Mouse (Mus musculus) spleen, adult 2 months (tissue): Measurements from ENCODE around the gene Olfr1395. TPM values are rescaled to one million over a fixed set of nuclear protein-coding genes. Genes with fewer than 3 reads are reported as not detected.

Experiments
- DNase-seq, 2 experiments: peaks; one replicate each; pipeline versions ENCODE4 v3.0.0 to v3.0.0-alpha.2; 2012 to 2021; ENCODE audit warnings: low spot score in 2 of 2, low read depth in 1 of 2
- H3K27ac ChIP-seq: fragments of 200-500 bp; 2 replicates; pipeline ENCODE4 v1.5.1; 2012; ENCODE audit warnings: low read length, inconsistent platforms; ENCODE audit not compliant: insufficient read depth
- H3K27me3 ChIP-seq: fragments of 200-500 bp; 2 replicates; pipeline ENCODE4 v1.6.1; 2012; ENCODE audit warnings: mild to moderate bottlenecking, moderate library complexity, low read length, inconsistent platforms; ENCODE audit not compliant: control insufficient read depth, insufficient read depth
- H3K36me3 ChIP-seq: fragments of 200-500 bp; 2 replicates; pipeline ENCODE4 v1.6.1; 2012; ENCODE audit warnings: mild to moderate bottlenecking, low read length, inconsistent platforms; ENCODE audit not compliant: control insufficient read depth, insufficient read depth
- H3K4me1 ChIP-seq: fragments of 200-500 bp; 2 replicates; pipeline ENCODE4 v1.6.1; 2011; ENCODE audit warnings: inconsistent platforms; ENCODE audit not compliant: control insufficient read depth, insufficient read depth, insufficient read length
- H3K4me3 ChIP-seq: fragments of 200-500 bp; 2 replicates; pipeline ENCODE4 v1.5.1; 2011; ENCODE audit warnings: mild to moderate bottlenecking, inconsistent platforms; ENCODE audit not compliant: insufficient read depth, insufficient read length; ENCODE audit errors: extremely low read depth
- CTCF ChIP-seq: fragments of 200-500 bp; IDR thresholded peaks from 2 replicates; pipeline ENCODE4 v1.5.1; 2011; ENCODE audit warnings: mild to moderate bottlenecking, inconsistent platforms; ENCODE audit not compliant: insufficient read depth, insufficient read length, insufficient replicate concordance; ENCODE audit errors: extremely low read depth
- POLR2A ChIP-seq: fragments of 200-500 bp; IDR thresholded peaks from 2 replicates; pipeline ENCODE4 v1.6.1; 2011; ENCODE audit warnings: low read depth, low read length, inconsistent platforms
- WGBS: fragments of 180-500 bp; shearing (Covaris S2); methylation state at CpG from one replicate; pipeline ENCODE4 v1.1.7; 2018; 5-methylcytosine and 5-hydroxymethylcytosine counted together
- polyA plus RNA-seq: library from polyadenylated mRNA; depleted of rRNA; stranded (reverse); fragments of >200 nt; gene quantifications from 2 replicates; pipeline ENCODE4 v1.2.3, GENCODE M21; 2012

Olfr1395 gene
- polyA plus RNA-seq, 1 experiment = not detected

DNA sequence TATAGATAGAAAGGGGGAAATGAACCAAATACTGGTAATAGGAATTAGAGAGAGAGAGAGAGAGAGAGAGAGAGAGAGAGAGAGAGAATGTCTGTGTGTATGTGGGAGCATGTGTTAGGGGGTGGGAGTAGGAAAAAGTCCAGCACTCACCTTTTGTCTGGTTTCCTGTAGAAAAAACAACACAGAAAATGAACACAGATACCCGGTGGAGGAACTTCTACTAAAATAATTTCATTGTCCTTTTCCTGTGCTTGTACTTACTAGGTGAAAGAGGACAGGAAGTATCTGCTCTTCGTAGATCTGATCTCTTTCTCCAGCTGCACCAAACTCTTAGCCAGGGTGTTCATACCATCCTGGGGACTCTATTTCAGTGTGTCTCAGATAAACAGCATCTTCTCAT, 27.9 kb upstream of the Olfr1395 start:
- Histone ChIP-seq H3K27ac (no peak overlapping the region), H3K4me3 (no peak overlapping the region), H3K27me3 (no peaks in the 10 kb centered on the region), H3K36me3 (no peaks in the 10 kb centered on the region), H3K4me1 (no peaks in the 10 kb centered on the region)
- WGBS = 11% methylated on average over 2 of the region's 2 CpGs
- no peak for DNase-seq
- TF ChIP-seq POLR2A (no peak), CTCF (no peak)

DNA sequence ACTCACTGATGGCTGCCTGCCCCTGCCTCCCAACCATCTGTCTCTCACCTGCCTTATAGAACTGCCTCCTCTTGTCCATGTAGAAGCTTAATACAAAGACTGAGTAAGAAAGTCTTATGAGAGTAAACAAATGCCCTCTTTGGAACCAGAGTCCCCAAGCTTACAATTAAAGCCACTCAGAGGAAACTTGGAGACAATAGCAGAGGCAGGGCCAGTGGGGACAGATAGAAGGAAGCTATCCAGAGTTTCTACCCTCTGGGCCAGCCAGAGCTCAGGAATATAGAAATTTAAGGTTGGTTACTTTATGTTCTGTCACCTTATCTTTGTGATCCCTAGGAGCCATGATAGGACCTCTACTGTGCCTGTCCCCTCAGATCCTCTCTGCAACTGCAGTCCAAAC, 27.3 kb upstream of the Olfr1395 start, which contains the start of gene Olfr1396:
Gene Olfr1396 (minus strand): TSS at position 101 of the 400 bp plus-strand sequence.
- DNase-seq = no peak
- TF ChIP-seq CTCF (no peak), POLR2A (no peak)
- no peaks in the 10 kb centered on the region for H3K27me3 ChIP-seq
- no peaks in the 10 kb centered on the region for H3K4me1 ChIP-seq
- H3K27ac ChIP-seq = no peak within 1 kb of the TSS
- H3K36me3 ChIP-seq = no peaks in the 10 kb centered on the region
- H3K4me3 ChIP-seq = no peak within 1 kb of the TSS

DNA sequence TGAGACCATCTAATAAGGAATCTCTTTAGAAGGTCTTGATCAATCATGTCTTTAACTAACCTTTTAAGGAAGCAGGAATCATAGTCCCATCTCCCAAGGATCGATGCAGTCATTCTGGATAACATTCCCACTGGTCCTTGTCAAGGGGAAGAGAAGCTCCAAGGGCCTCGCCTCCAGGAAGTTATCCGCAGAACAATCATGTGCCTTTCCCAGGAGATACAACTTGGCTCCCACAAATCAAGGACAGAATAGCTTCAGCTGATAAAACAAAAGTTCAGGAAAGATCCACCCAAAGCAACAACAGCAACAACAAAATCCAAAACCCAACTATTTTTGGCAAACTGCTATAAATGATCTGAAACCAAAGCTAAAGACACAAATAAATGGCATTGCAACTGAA, 22.4 kb upstream of the Olfr1395 start:
- no peak for DNase-seq
- H3K27ac ChIP-seq = no peak overlapping the region

DNA sequence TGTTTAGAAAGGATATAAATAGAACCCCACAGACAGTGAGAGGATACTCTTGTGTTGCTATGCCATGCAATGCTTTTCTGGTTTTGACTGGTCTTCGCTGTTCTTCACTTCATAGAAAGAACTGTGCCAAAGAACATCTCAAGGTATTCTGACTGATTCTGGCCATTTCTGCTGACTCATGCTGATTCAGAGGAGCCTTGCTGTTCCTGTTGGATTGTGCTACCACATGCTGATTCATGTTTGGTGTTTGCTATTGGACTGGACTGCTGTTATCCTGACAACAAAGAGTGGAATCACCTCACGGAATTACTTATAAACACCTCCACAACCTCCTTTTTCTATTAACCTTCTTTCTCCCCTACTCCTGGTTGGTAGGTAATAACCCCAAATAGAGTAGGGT, 17.9 kb upstream of the Olfr1395 start:
- Histone ChIP-seq H3K4me3 (no peak overlapping the region), H3K27ac (no peak overlapping the region), H3K27me3 (no peaks in the 10 kb centered on the region), H3K4me1 (no peaks in the 10 kb centered on the region), H3K36me3 (no peaks in the 10 kb centered on the region)
- 86% methylated on average over 2 of the region's 2 CpGs for WGBS
- no peak for DNase-seq
- TF ChIP-seq CTCF = no peak
- TF ChIP-seq POLR2A = no peak

More for the DNA sequence above, 22.4 kb upstream of the Olfr1395 start:
- no peak for TF ChIP-seq CTCF
- TF ChIP-seq POLR2A = no peak
- Histone ChIP-seq H3K36me3 (no peaks in the 10 kb centered on the region), H3K4me3 (no peak overlapping the region), H3K4me1 (no peaks in the 10 kb centered on the region), H3K27me3 (no peaks in the 10 kb centered on the region)
- 94% methylated on average over 3 of the region's 3 CpGs for WGBS

DNA sequence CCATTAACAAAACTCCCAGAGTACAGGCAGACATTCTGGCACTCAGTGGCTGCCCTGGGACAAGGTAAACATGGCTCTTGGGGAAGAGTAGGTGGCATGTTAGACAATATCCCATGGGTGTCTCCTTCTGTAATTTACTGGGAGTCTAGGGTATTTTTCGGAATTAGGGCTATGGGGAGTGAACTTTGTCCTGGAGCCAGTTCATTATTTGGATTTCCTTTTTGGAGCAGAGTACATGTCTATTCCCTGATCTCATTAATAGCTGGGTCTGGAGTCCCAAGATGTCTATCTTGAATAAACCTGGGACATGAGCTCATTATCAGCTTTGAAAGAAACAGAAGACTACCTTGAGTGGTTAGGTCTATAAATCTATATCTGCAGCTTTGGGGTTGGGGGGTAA, 12.0 kb downstream of the Olfr1395 start, which contains the start of gene Olfr1394:
Gene Olfr1394 (plus strand): TSS at position 301 of the 400 bp plus-strand sequence.
- H3K27ac ChIP-seq = no peak within 1 kb of the TSS
- DNase-seq = no peak
- WGBS = 89% methylated on average over 1 of the region's 1 CpGs
- H3K36me3 ChIP-seq = no peaks in the 10 kb centered on the region
- TF ChIP-seq CTCF (no peak), POLR2A (no peak)
- H3K4me3 ChIP-seq = no peak within 1 kb of the TSS
- H3K27me3 ChIP-seq = no peaks in the 10 kb centered on the region
- no peaks in the 10 kb centered on the region for H3K4me1 ChIP-seq

DNA sequence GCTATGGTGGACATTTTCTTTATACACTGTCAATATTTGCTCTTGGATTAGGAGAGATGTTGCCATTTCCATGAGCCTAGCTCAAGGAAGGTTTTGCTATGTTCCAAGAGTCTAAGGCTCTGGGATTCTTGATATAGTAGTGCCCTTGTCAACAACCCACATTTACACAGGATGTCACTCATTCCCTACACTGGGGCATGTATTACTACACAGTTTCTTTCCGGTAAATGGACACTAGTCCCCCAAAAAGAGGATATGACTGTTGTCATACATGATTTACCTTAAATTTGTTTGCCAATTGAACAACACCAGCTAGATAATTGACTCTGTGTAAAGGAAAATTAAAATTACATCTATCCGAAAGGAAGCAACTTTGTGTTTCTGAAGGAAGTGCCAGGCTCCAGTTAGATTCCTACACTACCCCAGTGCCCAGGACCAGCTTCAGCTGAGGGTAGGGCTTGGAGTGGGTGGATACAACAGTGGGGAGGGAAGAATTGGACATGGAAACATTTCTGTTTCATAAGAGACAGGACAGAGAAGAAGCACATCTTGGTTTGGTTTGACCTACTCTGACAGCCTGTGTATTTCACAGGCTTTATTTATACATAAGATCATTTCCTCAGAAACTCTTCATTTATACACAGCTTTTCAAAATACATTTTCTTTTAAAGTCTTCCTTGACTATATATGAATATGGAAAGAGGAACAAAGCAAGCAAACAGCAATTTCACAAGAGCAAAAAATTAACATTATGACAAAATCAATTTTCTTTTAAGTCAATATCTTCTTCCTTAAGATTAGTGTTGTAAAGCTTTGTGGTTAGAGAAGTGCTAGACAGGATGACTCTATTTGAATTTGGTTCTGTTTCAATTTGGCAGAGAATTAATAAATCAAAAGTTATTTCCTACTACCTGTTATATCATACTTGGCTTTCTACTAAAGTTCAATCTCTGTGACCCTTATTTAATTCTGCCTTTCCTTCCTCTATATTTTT, 15.0 kb downstream of the Olfr1395 start:
- DNase-seq = no peak
- H3K27ac ChIP-seq = no peak overlapping the region
- no peaks in the 10 kb centered on the region for H3K36me3 ChIP-seq
- 87% methylated on average over 2 of the region's 2 CpGs for WGBS
- H3K27me3 ChIP-seq = no peaks in the 10 kb centered on the region
- H3K4me1 ChIP-seq = no peaks in the 10 kb centered on the region
- TF ChIP-seq POLR2A (no peak), CTCF (no peak)
- H3K4me3 ChIP-seq = no peak overlapping the region

DNA sequence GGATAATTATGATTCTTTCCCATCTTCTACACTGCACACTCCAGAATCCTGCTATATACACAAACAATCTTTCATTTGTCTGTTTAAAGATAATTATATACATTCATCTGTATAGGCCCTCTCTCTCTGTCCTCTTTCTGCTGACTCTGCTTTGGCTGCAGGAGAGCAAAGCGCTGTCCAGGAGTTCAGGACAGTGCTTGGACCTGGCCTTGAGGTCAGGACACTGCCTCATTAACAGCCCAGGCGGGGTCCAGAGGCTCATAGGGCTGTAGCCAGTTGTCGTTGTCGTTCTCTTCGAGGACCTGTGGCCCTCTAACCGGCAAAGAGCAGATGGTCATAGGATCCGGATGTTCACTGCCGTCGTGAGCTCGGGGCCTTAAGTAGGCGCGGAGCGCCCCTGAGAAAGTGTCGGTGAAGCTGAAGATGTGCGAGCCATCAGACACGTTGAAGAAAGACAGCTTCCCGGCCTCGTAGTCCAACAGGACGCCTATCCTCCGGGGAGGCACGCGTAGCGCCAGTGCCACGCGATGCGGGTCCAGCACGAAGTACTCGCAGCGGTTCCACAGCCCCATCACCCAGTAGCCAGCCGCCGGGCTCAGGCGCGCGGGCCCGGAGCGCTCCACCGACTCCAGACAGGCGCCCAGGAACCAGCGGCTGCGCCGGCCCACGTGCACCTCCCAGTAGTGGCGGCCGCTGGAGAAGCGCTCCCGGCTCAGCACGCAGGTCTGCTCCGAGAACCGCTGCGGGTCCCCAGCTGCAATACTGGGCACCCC, 27.0 kb downstream of the Olfr1395 start:
- H3K27ac ChIP-seq = no peak overlapping the region
- H3K27me3 ChIP-seq = peaks cover 3% of the 10 kb centered on the region; the same call in 1 of the 2 replicates
- H3K4me3 ChIP-seq = no peak overlapping the region
- H3K4me1 ChIP-seq = no peaks in the 10 kb centered on the region
- no peak for TF ChIP-seq POLR2A
- TF ChIP-seq CTCF = no peak
- WGBS = 36% methylated on average over 50 of the region's 50 CpGs
- no peak for DNase-seq
- no peaks in the 10 kb centered on the region for H3K36me3 ChIP-seq
